Mouse (Mus musculus) olfactory bulb, adult 2 months (tissue): Measurements from ENCODE around the gene Nos3.

Experiments used
- CTCF ChIP-seq: fragments of 200-500 bp; IDR thresholded peaks from 2 replicates; pipeline ENCODE4 v1.5.1; 2012; ENCODE audit warnings: low read depth, mild to moderate bottlenecking, low read length, moderate library complexity; ENCODE audit not compliant: insufficient read depth
- POLR2A ChIP-seq: fragments of 200-500 bp; IDR thresholded peaks from 2 replicates; pipeline ENCODE4 v1.6.1; 2012; ENCODE audit warnings: mild to moderate bottlenecking, low read depth, low read length, moderate library complexity; ENCODE audit not compliant: insufficient read depth

- TF ChIP-seq CTCF, result no peak
- TF ChIP-seq POLR2A, result no peak
These were observed 21.6 kb upstream of the Nos3 start for GRCm38 (mm10) chr5:24342966-24343365.
